Mouse (Mus musculus) frontal cortex, adult 2 months (tissue): ENCODE measurements around the gene Shisal2a. TPM values are rescaled to one million over a fixed set of nuclear protein-coding genes. Genes with fewer than 3 reads are reported as not detected.
A peak's percentile ranks its signal among the peaks of the same experiment; 100 is the strongest.

Experiments used
- DNase-seq, 2 experiments: peaks; one replicate each; pipeline ENCODE4 v3.0.0; 2022; ENCODE audit warnings: low spot score in 1 of 2; ENCODE audit errors: extremely low spot score in 1 of 2
- polyA plus RNA-seq: library from polyadenylated mRNA; depleted of rRNA; stranded (reverse); fragments of >200 nt; gene quantifications from 2 replicates; pipeline ENCODE4 v1.2.3, GENCODE M21; 2012; rRNA removed

Gene Shisal2a
- polyA plus RNA-seq, 1 experiment = 0.24 TPM

DNA sequence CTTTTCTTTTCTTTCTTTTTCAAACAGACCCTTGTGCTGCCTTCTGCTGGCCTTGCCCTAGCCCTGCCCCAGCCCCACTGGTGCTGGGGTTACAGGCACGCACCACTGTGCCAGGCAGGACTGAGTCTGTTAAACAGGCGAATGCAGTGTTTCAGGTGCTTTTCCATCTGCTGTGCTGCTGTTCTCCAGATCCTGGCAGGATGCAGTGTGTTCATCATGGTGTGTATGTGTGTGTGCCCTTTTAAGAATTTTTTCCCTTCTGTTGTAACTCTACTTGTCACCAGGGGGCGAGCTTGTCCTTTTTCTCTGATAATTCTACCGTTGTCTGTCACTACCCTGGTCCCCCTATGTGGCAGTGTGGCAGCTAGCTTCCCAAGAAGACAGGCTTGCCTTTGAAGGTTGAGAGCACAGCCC, 43.9 kb downstream of the Shisal2a start:
- DNase-seq = peak; percentile 46 to 85

DNA sequence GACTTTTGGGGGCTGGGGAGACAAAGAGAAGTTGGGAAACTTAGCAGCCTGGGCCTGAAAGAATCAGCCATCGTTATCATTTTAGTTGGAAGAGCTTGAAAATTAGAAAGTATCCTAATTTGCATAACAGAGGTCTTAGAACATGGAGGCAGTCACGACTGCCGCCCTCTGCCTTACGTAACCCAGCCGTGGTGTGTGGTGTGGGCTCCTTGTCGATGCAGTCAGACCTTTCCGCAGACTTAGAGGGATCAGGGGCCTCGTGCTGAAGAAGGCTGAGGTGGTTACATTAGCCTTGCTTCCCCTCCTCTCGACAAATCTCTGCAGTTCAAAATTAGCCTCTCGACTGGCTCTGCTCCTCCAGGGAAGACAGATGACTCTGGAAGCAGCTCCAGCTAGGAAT, 44.3 kb downstream of the Shisal2a start:
- DNase-seq = peak; percentile 71 to 78

DNA sequence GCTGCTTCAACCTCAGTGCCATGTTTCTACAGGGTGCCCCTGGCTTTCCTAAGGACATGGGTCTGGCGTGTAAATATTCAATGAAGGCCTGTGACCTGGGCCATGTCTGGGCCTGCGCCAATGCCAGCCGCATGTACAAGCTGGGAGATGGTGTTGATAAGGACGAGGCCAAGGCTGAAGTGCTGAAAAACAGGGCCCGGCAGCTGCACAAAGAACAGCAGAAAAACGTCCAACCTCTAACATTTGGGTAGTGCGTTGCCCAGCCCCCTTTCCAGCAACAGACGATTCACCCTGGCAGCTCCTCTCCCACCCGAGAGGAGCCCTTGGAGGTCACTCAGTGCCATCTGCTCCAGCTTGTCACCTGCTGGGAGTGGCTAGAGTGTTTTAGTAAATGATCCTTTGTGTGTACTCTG, 44.8 kb downstream of the Shisal2a start:
- no peak for DNase-seq

DNA sequence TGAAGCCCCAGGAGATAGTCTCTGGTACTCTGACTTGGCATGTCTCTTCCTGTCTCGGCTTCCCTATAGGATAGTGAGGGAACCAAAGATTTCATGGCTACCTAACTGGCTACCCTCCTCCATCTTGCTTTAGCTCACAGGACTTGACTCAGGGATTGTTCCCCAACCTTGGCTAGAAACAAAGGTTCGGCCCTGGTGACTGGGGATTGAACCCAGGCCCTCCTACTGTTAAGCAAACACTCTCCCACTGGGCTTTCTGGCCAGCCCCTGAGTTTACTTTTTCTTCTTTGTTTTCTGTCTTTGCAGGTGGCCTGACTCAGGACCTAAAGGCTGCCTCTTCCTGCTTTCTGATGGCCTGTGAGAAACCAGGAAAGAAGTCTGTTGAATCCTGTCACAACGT, 45.3 kb downstream of the Shisal2a start:
- DNase-seq = no peak

DNA sequence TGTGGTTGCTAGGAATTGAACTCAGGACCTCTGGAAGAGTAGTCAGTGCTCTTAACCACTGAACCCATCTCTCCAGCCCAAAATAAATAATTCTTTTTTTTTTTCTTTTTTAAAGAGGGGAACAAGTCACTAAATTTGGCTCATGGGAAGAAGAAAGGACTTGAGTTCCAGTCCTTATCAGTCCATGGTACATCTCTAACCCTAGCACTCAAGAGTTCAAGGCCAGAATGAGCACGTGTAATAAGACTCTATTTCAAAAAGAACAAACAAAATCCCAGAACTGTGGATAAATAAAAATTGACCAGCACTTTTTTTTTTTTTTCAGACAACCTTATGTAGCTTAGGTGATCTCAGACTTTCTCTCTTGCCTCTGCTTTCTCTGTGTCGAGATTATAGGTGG, 46.4 kb downstream of the Shisal2a start:
- no peak for DNase-seq

DNA sequence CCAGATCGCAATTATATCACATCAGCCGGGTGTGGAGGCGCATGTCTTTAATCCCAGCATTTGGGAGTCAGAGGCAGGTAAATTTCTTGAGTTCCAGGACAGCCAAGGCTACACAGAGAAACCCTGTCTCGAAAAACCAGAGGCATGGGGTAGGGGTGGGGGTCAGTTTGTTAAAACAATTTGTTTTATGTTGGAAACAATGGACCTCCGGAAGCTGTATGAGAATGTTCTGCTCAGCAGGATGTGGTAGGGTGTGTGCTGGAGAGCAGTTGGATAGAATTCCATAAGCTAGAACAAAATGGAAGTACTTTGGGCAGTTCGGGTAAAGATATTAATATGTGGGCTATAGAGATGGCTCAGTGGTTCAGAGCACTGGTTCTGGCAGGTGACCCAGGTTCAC, 47.7 kb downstream of the Shisal2a start:
- no peak for DNase-seq

DNA sequence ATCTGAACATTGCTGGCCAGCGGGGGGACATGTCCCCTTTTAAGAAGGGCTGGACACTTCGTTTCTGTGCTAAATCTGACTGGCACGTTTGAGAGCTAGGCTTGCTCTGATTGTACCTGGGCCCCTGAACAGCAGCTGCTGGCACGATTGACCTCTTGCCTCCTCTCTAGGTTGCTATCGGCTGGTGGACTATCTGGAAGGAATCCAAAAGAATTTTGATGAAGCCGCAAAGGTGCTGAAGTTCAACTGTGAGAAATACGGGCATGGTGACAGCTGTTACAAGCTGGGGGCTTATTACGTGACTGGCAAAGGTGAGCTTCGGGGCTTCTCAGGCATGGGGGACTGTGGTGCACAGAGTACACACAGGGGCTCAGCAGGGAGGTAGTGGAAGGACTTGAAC, 51.1 kb downstream of the Shisal2a start:
- no peak for DNase-seq

DNA sequence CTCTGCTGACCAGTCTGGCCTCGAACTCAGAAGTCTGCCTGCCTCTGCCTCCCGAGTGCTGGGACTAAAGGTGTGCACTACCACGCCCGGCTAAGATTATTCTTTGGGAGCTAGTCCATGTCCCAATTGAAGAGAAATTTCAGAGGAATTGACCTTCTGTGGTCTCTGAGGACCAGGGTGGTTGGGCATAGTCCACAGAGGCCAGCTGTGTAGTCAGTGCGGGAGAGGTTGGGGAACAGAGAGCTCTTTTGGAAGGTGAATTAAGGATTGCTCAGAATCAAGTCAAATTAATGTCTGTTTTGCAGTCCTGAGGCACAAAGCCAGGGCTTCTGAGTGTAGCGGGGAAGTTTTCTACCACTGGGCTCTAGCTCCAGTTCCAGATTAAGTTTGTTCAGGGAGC, 53.3 kb downstream of the Shisal2a start:
- no peak for DNase-seq

DNA sequence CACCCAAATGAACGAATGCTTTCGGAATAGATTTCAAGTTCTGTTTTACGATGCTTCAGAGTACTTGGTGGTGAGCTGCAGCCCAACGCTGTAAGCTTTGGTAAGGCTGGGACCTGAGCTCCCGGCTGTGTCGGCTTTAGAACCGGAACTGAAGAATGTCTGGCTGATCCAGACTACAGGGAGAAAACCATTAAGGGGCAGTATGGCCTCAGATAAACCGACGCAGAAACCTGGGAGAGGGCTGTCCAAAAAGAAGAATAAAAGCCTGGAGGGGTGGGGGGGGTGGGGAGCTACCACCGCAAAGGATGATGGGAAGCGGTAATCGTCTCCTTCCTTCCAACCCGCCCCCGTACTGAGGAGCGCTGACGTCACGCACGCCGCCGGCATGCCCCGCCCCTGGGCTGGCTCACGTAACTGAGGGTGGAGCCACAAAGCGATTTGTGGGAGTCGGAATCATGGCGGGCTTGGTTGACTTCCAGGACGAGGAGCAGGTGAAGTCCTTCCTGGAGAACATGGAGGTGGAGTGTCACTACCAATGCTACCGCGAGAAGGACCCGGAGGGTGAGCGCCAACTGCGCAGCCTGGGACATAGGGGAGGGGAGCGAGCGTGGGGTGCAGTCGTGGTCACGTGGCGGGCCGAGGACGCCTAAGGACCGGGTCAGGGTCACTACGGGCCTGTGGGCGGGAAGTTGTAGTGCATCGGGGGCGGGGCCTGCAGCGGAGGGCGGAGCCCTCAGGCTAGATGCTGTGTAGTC, 55.2 kb downstream of the Shisal2a start, which contains the start of gene Coa7:
Gene Coa7 (plus strand): TSS at position 411 of the 755 bp plus-strand sequence.
- peak; percentile 92 to 98 for DNase-seq

DNA sequence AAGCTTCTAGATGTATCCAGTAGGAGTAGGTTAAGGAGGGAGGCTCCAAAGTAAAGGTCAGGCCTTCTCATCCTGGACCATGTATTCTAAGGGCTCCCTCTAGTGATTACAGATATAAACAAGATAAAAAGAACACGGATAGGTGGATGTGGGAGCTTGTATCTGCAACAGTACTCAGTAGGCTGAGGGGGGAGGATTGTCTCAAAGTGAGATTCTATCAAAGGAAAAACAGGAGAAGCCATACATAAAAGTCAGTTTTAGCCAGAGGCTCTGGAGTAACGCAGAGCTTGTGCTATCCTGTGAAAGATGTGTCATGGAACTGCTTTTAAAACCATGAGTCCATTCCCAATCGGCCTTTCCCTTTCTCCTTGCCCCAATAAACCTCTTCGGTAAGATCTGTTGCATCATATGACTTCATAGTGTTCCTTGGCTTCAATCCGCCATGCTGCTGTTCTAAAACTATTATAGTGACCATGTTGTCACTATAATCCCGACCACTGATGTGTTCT, 56.0 kb downstream of the Shisal2a start:
- peak; percentile 22 to 60 for DNase-seq

DNA sequence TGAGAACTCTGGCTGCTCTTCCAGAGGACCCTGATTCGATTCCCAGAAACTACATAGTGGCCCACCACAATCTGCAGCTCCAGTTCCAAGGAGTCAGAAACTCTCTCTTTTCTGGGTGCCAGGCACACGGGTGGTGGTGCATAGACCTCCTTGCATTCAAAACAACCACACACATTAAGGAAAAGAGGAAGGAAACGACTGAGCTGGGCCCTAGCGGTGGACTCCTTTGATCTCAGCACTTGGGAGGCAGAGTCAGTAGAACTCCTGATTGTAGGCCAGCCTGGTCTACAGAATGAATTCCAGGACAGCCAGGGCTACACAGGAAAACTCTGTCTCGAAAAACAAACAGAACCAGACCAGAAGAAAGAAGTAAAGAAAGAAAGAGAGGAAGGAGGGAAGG, 59.6 kb downstream of the Shisal2a start:
- no peak for DNase-seq

DNA sequence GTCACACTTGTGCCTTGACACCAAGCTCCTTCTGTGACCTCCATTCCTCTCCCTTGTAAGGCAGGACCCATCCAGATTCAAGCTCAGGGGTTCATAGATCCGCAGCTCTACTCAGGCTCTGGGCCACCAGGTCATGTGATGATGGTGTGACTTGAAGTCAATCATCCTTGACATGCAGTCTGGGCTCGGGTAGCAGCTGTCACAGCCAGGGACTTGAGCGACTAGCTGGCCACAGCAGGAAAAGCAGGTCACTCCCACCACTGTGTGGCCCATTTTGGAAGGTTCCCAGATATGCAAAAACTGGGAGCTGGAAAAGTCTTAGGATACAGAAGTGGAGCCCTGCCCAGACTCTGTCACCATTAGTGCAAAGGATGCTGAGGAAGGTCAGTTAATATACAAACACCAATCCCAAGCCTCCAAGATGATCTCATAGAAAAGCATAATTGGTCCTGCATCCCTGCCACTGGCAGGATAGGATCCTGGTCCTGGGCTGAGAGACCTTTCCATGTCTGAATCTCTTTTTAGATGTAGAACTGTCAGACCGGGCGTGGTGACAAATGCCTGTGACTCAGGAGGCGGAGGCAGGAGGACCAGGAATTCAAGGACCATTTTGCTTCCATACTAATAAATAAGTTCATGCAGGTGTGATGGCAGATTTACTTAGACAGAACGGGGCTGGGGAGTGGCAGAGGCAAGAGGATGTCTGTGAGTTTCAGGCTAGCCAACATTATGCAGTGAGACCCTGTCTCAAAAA, 62.3 kb downstream of the Shisal2a start:
- DNase-seq = no peak

DNA sequence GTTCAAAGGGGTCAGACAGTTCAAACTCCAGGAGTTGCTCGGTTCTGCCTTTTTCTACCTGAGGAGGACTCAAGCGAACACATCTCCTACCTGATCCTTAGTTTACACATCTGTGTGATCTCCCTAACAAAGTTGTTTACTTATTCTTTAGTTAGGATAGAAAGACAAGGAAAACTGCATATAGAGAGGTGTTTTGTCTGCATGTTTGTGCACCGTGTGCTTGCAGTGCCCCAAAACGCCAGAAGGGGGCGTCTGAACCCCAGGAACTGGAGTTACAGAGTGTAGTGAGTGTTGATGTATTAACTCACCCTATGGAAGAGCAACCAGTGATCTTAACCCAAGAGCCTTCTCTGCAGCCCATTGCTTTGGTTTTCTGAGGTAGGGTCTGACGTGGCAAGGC, 63.4 kb downstream of the Shisal2a start:
- DNase-seq = no peak

DNA sequence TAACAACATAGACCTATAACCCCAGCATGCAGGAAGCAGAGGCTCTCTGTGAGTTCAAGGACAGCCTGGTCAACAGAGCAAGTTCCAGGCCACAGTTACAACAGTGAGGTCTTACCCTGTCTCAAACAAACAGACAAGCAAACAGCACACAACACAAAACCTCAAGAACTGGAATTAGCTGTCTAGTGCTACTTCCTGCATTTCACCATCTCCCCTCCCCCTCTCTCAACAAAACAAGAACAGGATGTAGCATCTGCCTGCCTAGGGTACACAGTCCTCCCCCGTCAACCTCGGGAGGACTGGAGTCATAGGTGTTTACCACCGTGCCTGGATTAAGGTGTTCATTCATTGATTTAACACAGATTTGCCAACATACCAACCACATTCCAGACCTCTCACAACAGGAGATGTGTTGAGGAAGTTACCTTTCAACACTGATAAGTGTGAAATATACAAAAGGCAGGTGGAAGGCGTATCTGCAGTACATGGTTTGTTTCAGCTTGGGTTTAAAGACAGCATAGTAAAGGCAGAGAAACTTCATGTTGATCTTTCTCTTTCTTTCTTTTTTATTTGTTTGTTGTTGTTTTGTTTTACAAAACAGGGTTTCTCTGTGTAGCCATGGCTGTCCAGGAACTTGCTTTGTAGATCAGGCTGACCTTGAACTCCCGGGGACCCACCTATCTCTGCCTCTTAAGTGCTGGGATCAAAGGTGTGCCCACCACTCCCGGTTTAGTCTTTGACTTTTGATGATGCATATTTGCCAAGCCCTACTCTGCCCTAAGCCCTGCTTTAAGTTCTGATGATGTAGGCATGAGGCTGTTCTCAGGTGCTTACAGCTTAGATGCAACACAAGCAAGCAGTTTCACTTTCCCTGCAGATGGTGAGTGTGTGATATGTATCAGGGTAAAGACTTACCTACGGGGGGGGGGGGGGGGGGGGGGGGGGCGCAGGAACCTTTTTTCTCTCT, 64.2 kb downstream of the Shisal2a start:
- DNase-seq = no peak

Other genes starting within 250 kb of the Shisal2a start
- 218 and 242 TPM in 2 replicates for gene Scp2, start 238.4 kb downstream of the Shisal2a start, polyA plus RNA-seq
- 40.9 and 47.6 TPM in 2 replicates for gene Echdc2, start 217.9 kb downstream of the Shisal2a start, polyA plus RNA-seq
- gene Zyg11a, start 165.3 kb downstream of the Shisal2a start, polyA plus RNA-seq = not detected in 2 replicates
- gene Zyg11b, start 82.3 kb downstream of the Shisal2a start, polyA plus RNA-seq = 43.2 and 47.5 TPM in 2 replicates
- 14.4 and 16.9 TPM in 2 replicates for gene Coa7, start 55.2 kb downstream of the Shisal2a start, polyA plus RNA-seq
- 8.7 and 9.5 TPM in 2 replicates for gene Gpx7, start 23.6 kb upstream of the Shisal2a start, polyA plus RNA-seq
- 70.3 and 75.9 TPM in 2 replicates for gene Tut4, start 76.1 kb upstream of the Shisal2a start, polyA plus RNA-seq
- gene Prpf38a, start 196.0 kb upstream of the Shisal2a start, polyA plus RNA-seq = 29.0 and 33.3 TPM in 2 replicates
- 0.38 and 0.42 TPM in 2 replicates for gene Orc1, start 196.1 kb upstream of the Shisal2a start, polyA plus RNA-seq
- 46.6 and 51.7 TPM in 2 replicates for gene Cc2d1b, start 236.6 kb upstream of the Shisal2a start, polyA plus RNA-seq